Mouse (Mus musculus): ENCODE results near the gene Itga10.

- no peak for TF ChIP-seq POLR2A (IDR thresholded peaks at IDR 0.05; ENCODE audit: borderline replicate concordance, low read depth, low read length)
- no peak for TF ChIP-seq CTCF (IDR thresholded peaks at IDR 0.05; ENCODE audit: low read depth, low read length)
These were observed 50.9 kb downstream of the Itga10 start, which contains the start of gene Pias3 for GRCm38 (mm10) chr3:96696198-96696765.

Measured in bone marrow macrophage, adult 2 months (primary cell).